Mouse (Mus musculus): ENCODE data around the gene Mrpl45.

Mrpl45 gene

GRCm38 (mm10) chr11:97365556-97365955 is 50.0 kb downstream of the Mrpl45 start:
- no peak for DNase-seq (ENCODE audit: low spot score in 2 of 2)

GRCm38 (mm10) chr11:97368501-97368900 is 53.0 kb downstream of the Mrpl45 start:
- DNase-seq (ENCODE audit: low spot score in 2 of 2), result no peak

GRCm38 (mm10) chr11:97370329-97371091 is 55.0 kb downstream of the Mrpl45 start:
- DNase-seq (ENCODE audit: low spot score in 2 of 2), result no peak

- DNase-seq (ENCODE audit: low spot score in 2 of 2), result no peak
Measured at GRCm38 (mm10) chr11:97372159-97372864, 56.8 kb downstream of the Mrpl45 start.

- no peak for DNase-seq (ENCODE audit: low spot score in 2 of 2)
Measured at GRCm38 (mm10) chr11:97373402-97373801, 57.9 kb downstream of the Mrpl45 start.
